Mouse (Mus musculus): ENCODE measurements around the gene Manbal. TPM values are rescaled to one million over a fixed set of nuclear protein-coding genes. Genes with fewer than 3 reads are reported as not detected.

Manbal gene
- polyA plus RNA-seq, 1 experiment from 2014 or later, result 36.3 TPM

- Histone ChIP-seq H3K9ac (ENCODE audit: low read length) (no peak overlapping the region), H3K4me1 (ENCODE audit: control insufficient read depth in 2 of 2, insufficient read depth in 2 of 2, low read length in 2 of 2) (peaks cover 19 to 42% of the 10 kb centered on the region in 2 experiments), H3K27ac (replicated peaks in 1 of 2; ENCODE audit: control insufficient read depth in 1 of 2, insufficient read depth in 1 of 2, low read depth in 2 of 2, low read length in 2 of 2) (no peak overlapping the region), H3K9me3 (ENCODE audit: control insufficient read depth, low read length) (no peaks in the 10 kb centered on the region), H3K36me3 (ENCODE audit: control insufficient read depth, insufficient read depth, low read length) (no peaks in the 10 kb centered on the region), H3K27me3 (ENCODE audit: control insufficient read depth, insufficient read depth, low read length) (no peaks in the 10 kb centered on the region), H3K4me2 (ENCODE audit: low read length) (no peak overlapping the region), H3K4me3 (ENCODE audit: control insufficient read depth in 1 of 2, insufficient read depth in 1 of 2, low read depth in 1 of 2, low read length in 2 of 2) (no peak overlapping the region)
- no peak for ATAC-seq (ENCODE audit: insufficient number of reproducible peaks, insufficient read depth, low FRiP score, low read depth)
- WGBS, result 77% methylated on average over 13 of the region's 13 CpGs
Measured at GRCm38 (mm10) chr2:157428351-157429139, 61.2 kb downstream of the Manbal start.

- Histone ChIP-seq H3K4me3 (ENCODE audit: control insufficient read depth in 1 of 2, insufficient read depth in 1 of 2, low read depth in 1 of 2, low read length in 2 of 2) (no peak overlapping the region), H3K4me2 (ENCODE audit: low read length) (no peak overlapping the region), H3K9me3 (ENCODE audit: control insufficient read depth, low read length) (no peaks in the 10 kb centered on the region), H3K27ac (replicated peaks in 1 of 2; ENCODE audit: control insufficient read depth in 1 of 2, insufficient read depth in 1 of 2, low read depth in 2 of 2, low read length in 2 of 2) (no peak overlapping the region), H3K4me1 (ENCODE audit: control insufficient read depth in 2 of 2, insufficient read depth in 2 of 2, low read length in 2 of 2) (peaks cover 28 to 52% of the 10 kb centered on the region in 2 experiments), H3K27me3 (ENCODE audit: control insufficient read depth, insufficient read depth, low read length) (no peaks in the 10 kb centered on the region), H3K9ac (ENCODE audit: low read length) (no peak overlapping the region), H3K36me3 (ENCODE audit: control insufficient read depth, insufficient read depth, low read length) (no peaks in the 10 kb centered on the region)
- WGBS, result 78% methylated on average over 7 of the region's 7 CpGs
- ATAC-seq (ENCODE audit: insufficient number of reproducible peaks, insufficient read depth, low FRiP score, low read depth), result no peak
Measured at GRCm38 (mm10) chr2:157429735-157430134, 62.3 kb downstream of the Manbal start.

- Histone ChIP-seq H3K4me2 (ENCODE audit: low read length) (no peak overlapping the region), H3K36me3 (ENCODE audit: control insufficient read depth, insufficient read depth, low read length) (no peaks in the 10 kb centered on the region), H3K27ac (replicated peaks in 1 of 2; ENCODE audit: control insufficient read depth in 1 of 2, insufficient read depth in 1 of 2, low read depth in 2 of 2, low read length in 2 of 2) (no peak overlapping the region), H3K9ac (ENCODE audit: low read length) (no peak overlapping the region), H3K27me3 (ENCODE audit: control insufficient read depth, insufficient read depth, low read length) (no peaks in the 10 kb centered on the region), H3K4me1 (ENCODE audit: control insufficient read depth in 2 of 2, insufficient read depth in 2 of 2, low read length in 2 of 2) (peaks cover 32 to 48% of the 10 kb centered on the region in 2 experiments), H3K9me3 (ENCODE audit: control insufficient read depth, low read length) (no peaks in the 10 kb centered on the region), H3K4me3 (ENCODE audit: control insufficient read depth in 1 of 2, insufficient read depth in 1 of 2, low read depth in 1 of 2, low read length in 2 of 2) (no peak overlapping the region)
- ATAC-seq (ENCODE audit: insufficient number of reproducible peaks, insufficient read depth, low FRiP score, low read depth), result no peak
- 69% methylated on average over 4 of the region's 4 CpGs for WGBS
Measured at GRCm38 (mm10) chr2:157430667-157431429, 63.5 kb downstream of the Manbal start.

- no peak for ATAC-seq (ENCODE audit: insufficient number of reproducible peaks, insufficient read depth, low FRiP score, low read depth)
Measured at GRCm38 (mm10) chr2:157431912-157432311, 64.5 kb downstream of the Manbal start.

GRCm38 (mm10) chr2:157432476-157432875, 65.1 kb downstream of the Manbal start:
- WGBS, result 59% methylated on average over 9 of the region's 9 CpGs

More at GRCm38 (mm10) chr2:157431912-157432311, 64.5 kb downstream of the Manbal start:
- Histone ChIP-seq H3K9ac (ENCODE audit: low read length) (peak overlapping the region; percentile 27; the same call in 1 of the 2 replicates), H3K27me3 (ENCODE audit: control insufficient read depth, insufficient read depth, low read length) (no peaks in the 10 kb centered on the region), H3K27ac (replicated peaks in 1 of 2; ENCODE audit: control insufficient read depth in 1 of 2, insufficient read depth in 1 of 2, low read depth in 2 of 2, low read length in 2 of 2) (no peak overlapping the region; a peak in 1 of 4 replicates), H3K9me3 (ENCODE audit: control insufficient read depth, low read length) (no peaks in the 10 kb centered on the region), H3K4me3 (ENCODE audit: control insufficient read depth in 1 of 2, insufficient read depth in 1 of 2, low read depth in 1 of 2, low read length in 2 of 2) (no peak overlapping the region), H3K36me3 (ENCODE audit: control insufficient read depth, insufficient read depth, low read length) (no peaks in the 10 kb centered on the region), H3K4me1 (ENCODE audit: control insufficient read depth in 2 of 2, insufficient read depth in 2 of 2, low read length in 2 of 2) (peaks cover 32 to 49% of the 10 kb centered on the region in 2 experiments), H3K4me2 (ENCODE audit: low read length) (no peak overlapping the region)
- whole genome bisulfite sequencing, result 78% methylated on average over 5 of the region's 5 CpGs

GRCm38 (mm10) chr2:157434041-157434440, 66.6 kb downstream of the Manbal start:
- Histone ChIP-seq H3K4me1 (ENCODE audit: control insufficient read depth in 2 of 2, insufficient read depth in 2 of 2, low read length in 2 of 2) (peaks cover 32 to 48% of the 10 kb centered on the region in 2 experiments), H3K27me3 (ENCODE audit: control insufficient read depth, insufficient read depth, low read length) (no peaks in the 10 kb centered on the region), H3K27ac (replicated peaks in 1 of 2; ENCODE audit: control insufficient read depth in 1 of 2, insufficient read depth in 1 of 2, low read depth in 2 of 2, low read length in 2 of 2) (peak overlapping the region; percentile 0 to 3; a peak in 1 of 4 replicates), H3K9ac (ENCODE audit: low read length) (peak overlapping the region; percentile 53), H3K4me2 (ENCODE audit: low read length) (no peak overlapping the region), H3K4me3 (ENCODE audit: control insufficient read depth in 1 of 2, insufficient read depth in 1 of 2, low read depth in 1 of 2, low read length in 2 of 2) (no peak overlapping the region), H3K9me3 (ENCODE audit: control insufficient read depth, low read length) (no peaks in the 10 kb centered on the region), H3K36me3 (ENCODE audit: control insufficient read depth, insufficient read depth, low read length) (peaks cover 3% of the 10 kb centered on the region; the same call in 1 of the 2 replicates)
- 50% methylated on average over 9 of the region's 9 CpGs for WGBS
- no peak for ATAC-seq (ENCODE audit: insufficient number of reproducible peaks, insufficient read depth, low FRiP score, low read depth)

More at GRCm38 (mm10) chr2:157432476-157432875, 65.1 kb downstream of the Manbal start:
- no peaks in the 10 kb centered on the region for H3K9me3 ChIP-seq (ENCODE audit: control insufficient read depth, low read length)
- no peaks in the 10 kb centered on the region for H3K27me3 ChIP-seq (ENCODE audit: control insufficient read depth, insufficient read depth, low read length)
- peaks cover 32 to 49% of the 10 kb centered on the region in 2 experiments for H3K4me1 ChIP-seq (ENCODE audit: control insufficient read depth in 2 of 2, insufficient read depth in 2 of 2, low read length in 2 of 2)
- H3K4me3 ChIP-seq (ENCODE audit: control insufficient read depth in 1 of 2, insufficient read depth in 1 of 2, low read depth in 1 of 2, low read length in 2 of 2), result no peak overlapping the region
- peak overlapping the region in 1 of 2 experiments; percentile 2; a peak in 1 of 4 replicates for H3K27ac ChIP-seq (replicated peaks in 1 of 2; ENCODE audit: control insufficient read depth in 1 of 2, insufficient read depth in 1 of 2, low read depth in 2 of 2, low read length in 2 of 2)
- no peak for ATAC-seq (ENCODE audit: insufficient number of reproducible peaks, insufficient read depth, low FRiP score, low read depth)
- no peaks in the 10 kb centered on the region for H3K36me3 ChIP-seq (ENCODE audit: control insufficient read depth, insufficient read depth, low read length)
- peak overlapping the region; percentile 27; the same call in 1 of the 2 replicates for H3K9ac ChIP-seq (ENCODE audit: low read length)
- H3K4me2 ChIP-seq (ENCODE audit: low read length), result no peak overlapping the region

GRCm38 (mm10) chr2:157434497-157434896, 67.1 kb downstream of the Manbal start:
- H3K4me2 ChIP-seq (ENCODE audit: low read length), result no peak overlapping the region
- no peaks in the 10 kb centered on the region for H3K27me3 ChIP-seq (ENCODE audit: control insufficient read depth, insufficient read depth, low read length)
- no peaks in the 10 kb centered on the region for H3K9me3 ChIP-seq (ENCODE audit: control insufficient read depth, low read length)
- 15% methylated on average over 6 of the region's 6 CpGs for WGBS
- peak overlapping the region; percentile 53 for H3K9ac ChIP-seq (ENCODE audit: low read length)
- peaks cover 32 to 46% of the 10 kb centered on the region in 2 experiments for H3K4me1 ChIP-seq (ENCODE audit: control insufficient read depth in 2 of 2, insufficient read depth in 2 of 2, low read length in 2 of 2)
- no peak overlapping the region for H3K4me3 ChIP-seq (ENCODE audit: control insufficient read depth in 1 of 2, insufficient read depth in 1 of 2, low read depth in 1 of 2, low read length in 2 of 2)
- peak overlapping the region; percentile 0 to 39; a peak in 1 of 4 replicates for H3K27ac ChIP-seq (replicated peaks in 1 of 2; ENCODE audit: control insufficient read depth in 1 of 2, insufficient read depth in 1 of 2, low read depth in 2 of 2, low read length in 2 of 2)
- ATAC-seq (ENCODE audit: insufficient number of reproducible peaks, insufficient read depth, low FRiP score, low read depth), result 0 out of 2 replicates have a peak, but pooled peaks have one; percentile 10
- H3K36me3 ChIP-seq (ENCODE audit: control insufficient read depth, insufficient read depth, low read length), result peaks cover 8% of the 10 kb centered on the region; the same call in 1 of the 2 replicates
